Mouse (Mus musculus): ENCODE measurements at regions not wholly inside any gene's neighbourhood (a gene's known extent, or its start where the extent isn't known, plus 50 kb on each side); places are given as distances from the start of the nearest gene placed in this dataset.

DNA sequence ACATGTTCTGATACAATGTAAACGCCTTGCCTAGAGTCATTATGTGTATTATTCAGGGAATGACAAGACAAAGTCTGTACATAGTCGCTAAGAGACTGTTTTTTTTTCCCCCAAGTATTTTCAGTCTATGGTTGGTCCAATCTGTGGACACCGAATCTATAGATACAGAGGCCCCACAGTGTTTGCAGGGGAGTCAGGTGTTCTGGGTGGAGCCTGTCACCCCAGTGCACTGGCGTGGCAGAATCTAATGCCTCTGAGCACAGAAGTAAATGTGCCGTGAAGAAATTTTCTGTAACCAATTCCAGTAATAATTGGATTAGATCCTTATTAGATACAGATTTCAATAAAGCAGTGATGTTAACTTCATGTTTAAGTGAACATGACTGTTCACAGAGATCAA, 1130.1 kb upstream of the Gulo start:
- Histone ChIP-seq H3K9me3 (replicated peaks) (no peaks in the 10 kb centered on the region), H3K4me3 (no peak overlapping the region), H3K27ac (ENCODE audit: poor library complexity, severe bottlenecking) (no peak overlapping the region), H3K9ac (no peak overlapping the region), H3K4me1 (replicated peaks) (peaks cover 37% of the 10 kb centered on the region), H3K27me3 (replicated peaks) (no peaks in the 10 kb centered on the region), H3K36me3 (no peaks in the 10 kb centered on the region), H3K4me2 (no peak overlapping the region)
- ATAC-seq (ENCODE audit: insufficient number of reproducible peaks, low FRiP score), result no peak
- 74% methylated on average over 5 of the region's 5 CpGs for WGBS

DNA sequence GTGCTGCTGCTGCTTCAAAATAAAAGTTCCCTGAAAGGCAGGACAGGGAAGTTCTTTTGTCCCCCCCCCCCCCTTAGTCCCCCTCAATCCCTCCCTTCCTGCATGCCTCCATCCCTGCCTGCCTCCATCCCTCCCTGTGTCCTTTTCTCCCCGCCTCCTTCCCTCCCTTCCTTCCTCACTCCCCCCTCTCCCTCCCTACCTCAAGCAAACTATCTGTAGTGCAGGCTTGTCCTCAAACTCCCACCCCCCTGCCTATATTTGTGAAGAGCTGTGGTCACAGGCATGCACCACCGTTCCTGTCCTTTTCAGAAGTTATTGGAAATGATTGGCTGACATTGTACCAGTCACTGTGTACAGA, 1127.1 kb upstream of the Gulo start:
- Histone ChIP-seq H3K36me3 (no peaks in the 10 kb centered on the region), H3K4me2 (no peak overlapping the region), H3K27ac (ENCODE audit: poor library complexity, severe bottlenecking) (peak overlapping the region; percentile 69), H3K27me3 (replicated peaks) (no peaks in the 10 kb centered on the region), H3K4me3 (no peak overlapping the region), H3K9ac (no peak overlapping the region), H3K4me1 (replicated peaks) (peaks cover 37% of the 10 kb centered on the region), H3K9me3 (replicated peaks) (no peaks in the 10 kb centered on the region)
- ATAC-seq (ENCODE audit: insufficient number of reproducible peaks, low FRiP score), result no peak; the same call in 1 of the 2 replicates
- 25% methylated on average over 2 of the region's 2 CpGs for WGBS

DNA sequence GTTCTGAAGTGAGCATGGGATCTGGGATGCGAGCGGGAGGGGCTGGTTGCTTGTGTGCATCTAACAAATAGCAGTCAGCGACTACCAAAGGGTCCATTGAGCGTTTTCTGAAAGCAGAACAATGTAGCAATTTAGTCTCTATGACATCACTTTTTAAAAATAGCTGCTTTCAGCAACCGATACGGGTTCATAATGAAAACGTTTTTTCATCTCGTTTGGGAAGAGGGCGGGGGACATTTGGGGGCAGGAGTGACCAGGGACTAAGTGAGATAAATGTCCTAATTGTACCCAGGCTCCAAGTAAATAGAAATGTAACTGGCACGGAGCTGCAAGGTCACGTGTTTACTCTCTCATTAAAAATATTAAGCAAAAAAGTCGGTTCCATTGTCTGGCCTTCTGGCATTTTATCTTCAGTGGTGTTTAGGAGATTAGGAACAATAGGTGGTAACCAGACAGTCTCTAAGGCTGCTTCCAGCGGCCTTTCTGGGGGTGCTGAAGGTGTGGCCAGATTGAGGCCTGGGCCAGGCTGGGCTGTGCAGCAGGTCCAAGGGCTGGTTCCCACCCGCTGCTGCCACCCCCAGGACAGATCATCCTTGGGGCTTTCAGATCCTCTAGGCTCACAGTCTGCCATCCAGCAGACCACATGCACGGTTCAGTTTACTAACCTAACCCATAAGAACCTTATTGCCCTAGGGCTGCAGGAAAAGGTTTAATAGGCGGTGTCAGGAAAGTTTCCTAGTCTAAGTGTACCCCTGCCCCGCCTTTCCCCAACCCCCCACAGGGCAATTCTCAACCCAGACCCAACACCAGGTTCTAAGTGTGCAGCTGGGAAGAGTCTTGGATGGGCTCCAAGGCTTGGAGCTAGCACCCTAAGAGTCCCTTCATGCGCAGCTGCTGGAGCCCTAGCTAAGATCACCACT, 1126.5 kb upstream of the Gulo start:
- peaks cover 35% of the 10 kb centered on the region for H3K4me1 ChIP-seq (replicated peaks)
- H3K27ac ChIP-seq (ENCODE audit: poor library complexity, severe bottlenecking), result peak overlapping the region; percentile 75
- H3K27me3 ChIP-seq (replicated peaks), result no peaks in the 10 kb centered on the region
- H3K36me3 ChIP-seq, result no peaks in the 10 kb centered on the region
- WGBS, result 25% methylated on average over 18 of the region's 18 CpGs
- no peaks in the 10 kb centered on the region for H3K9me3 ChIP-seq (replicated peaks)
- H3K4me3 ChIP-seq, result no peak overlapping the region
- H3K9ac ChIP-seq, result no peak overlapping the region
- peak; percentile 80 for ATAC-seq (ENCODE audit: insufficient number of reproducible peaks, low FRiP score)
- H3K4me2 ChIP-seq, result peak overlapping the region; percentile 56

GRCm38 (mm10) chr14:67133221-67133620, 1124.2 kb upstream of the Gulo start:
- peak overlapping the region; percentile 71 for H3K27ac ChIP-seq (ENCODE audit: poor library complexity, severe bottlenecking)
- no peaks in the 10 kb centered on the region for H3K36me3 ChIP-seq
- H3K4me3 ChIP-seq, result no peak overlapping the region
- H3K4me1 ChIP-seq (replicated peaks), result peaks cover 35% of the 10 kb centered on the region
- no peak for ATAC-seq (ENCODE audit: insufficient number of reproducible peaks, low FRiP score)
- peak overlapping the region; percentile 21; the same call in 1 of the 2 replicates for H3K4me2 ChIP-seq
- no peaks in the 10 kb centered on the region for H3K9me3 ChIP-seq (replicated peaks)
- H3K9ac ChIP-seq, result no peak overlapping the region
- WGBS, result 53% methylated on average over 6 of the region's 6 CpGs
- H3K27me3 ChIP-seq (replicated peaks), result no peaks in the 10 kb centered on the region

- H3K27ac ChIP-seq (ENCODE audit: poor library complexity, severe bottlenecking), result no peak overlapping the region
- no peak overlapping the region for H3K4me2 ChIP-seq
- ATAC-seq (ENCODE audit: insufficient number of reproducible peaks, low FRiP score), result no peak
- WGBS, result 79% methylated on average over 7 of the region's 7 CpGs
- H3K4me3 ChIP-seq, result no peak overlapping the region
- no peaks in the 10 kb centered on the region for H3K36me3 ChIP-seq
- H3K4me1 ChIP-seq (replicated peaks), result no peaks in the 10 kb centered on the region
- no peak overlapping the region for H3K9ac ChIP-seq
- no peaks in the 10 kb centered on the region for H3K27me3 ChIP-seq (replicated peaks)
- H3K9me3 ChIP-seq (replicated peaks), result no peaks in the 10 kb centered on the region
Measured at GRCm38 (mm10) chr14:67127118-67127517, 1118.1 kb upstream of the Gulo start.

DNA sequence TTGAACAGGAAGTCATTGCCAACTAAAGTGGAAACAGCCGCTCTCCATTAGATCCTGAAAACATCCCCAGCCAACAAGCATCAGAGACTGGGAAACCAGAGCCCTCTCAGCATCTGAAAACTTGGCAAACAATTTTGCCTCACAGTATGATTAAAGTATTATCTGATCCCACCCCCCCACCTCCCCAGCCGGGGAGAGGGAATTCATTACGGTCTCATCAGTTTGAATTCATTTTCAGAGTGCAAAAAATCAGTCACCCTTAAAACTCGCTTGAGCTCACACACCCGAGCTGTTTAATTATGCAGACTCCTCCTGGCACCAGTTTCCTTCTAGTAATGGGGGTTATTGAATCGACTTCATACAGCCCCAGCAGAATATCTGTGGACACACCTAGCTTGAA, 1117.2 kb upstream of the Gulo start:
- Histone ChIP-seq H3K9ac (no peak overlapping the region), H3K27me3 (replicated peaks) (no peaks in the 10 kb centered on the region), H3K4me1 (replicated peaks) (no peaks in the 10 kb centered on the region), H3K36me3 (no peaks in the 10 kb centered on the region), H3K9me3 (replicated peaks) (no peaks in the 10 kb centered on the region), H3K27ac (ENCODE audit: poor library complexity, severe bottlenecking) (no peak overlapping the region), H3K4me3 (no peak overlapping the region), H3K4me2 (no peak overlapping the region)
- WGBS, result 56% methylated on average over 6 of the region's 6 CpGs
- no peak for ATAC-seq (ENCODE audit: insufficient number of reproducible peaks, low FRiP score)

GRCm38 (mm10) chr14:67123300-67123699, 1114.3 kb upstream of the Gulo start:
- Histone ChIP-seq H3K4me1 (replicated peaks) (no peaks in the 10 kb centered on the region), H3K27me3 (replicated peaks) (peaks cover 11% of the 10 kb centered on the region; the same call in 1 of the 2 replicates), H3K9ac (no peak overlapping the region), H3K9me3 (replicated peaks) (no peaks in the 10 kb centered on the region), H3K36me3 (no peaks in the 10 kb centered on the region), H3K4me3 (no peak overlapping the region), H3K27ac (ENCODE audit: poor library complexity, severe bottlenecking) (no peak overlapping the region), H3K4me2 (no peak overlapping the region)
- 75% methylated on average over 7 of the region's 7 CpGs for WGBS
- ATAC-seq (ENCODE audit: insufficient number of reproducible peaks, low FRiP score), result no peak
